Mouse (Mus musculus): ENCODE results near the gene Acod1.

The Acod1 gene

DNA sequence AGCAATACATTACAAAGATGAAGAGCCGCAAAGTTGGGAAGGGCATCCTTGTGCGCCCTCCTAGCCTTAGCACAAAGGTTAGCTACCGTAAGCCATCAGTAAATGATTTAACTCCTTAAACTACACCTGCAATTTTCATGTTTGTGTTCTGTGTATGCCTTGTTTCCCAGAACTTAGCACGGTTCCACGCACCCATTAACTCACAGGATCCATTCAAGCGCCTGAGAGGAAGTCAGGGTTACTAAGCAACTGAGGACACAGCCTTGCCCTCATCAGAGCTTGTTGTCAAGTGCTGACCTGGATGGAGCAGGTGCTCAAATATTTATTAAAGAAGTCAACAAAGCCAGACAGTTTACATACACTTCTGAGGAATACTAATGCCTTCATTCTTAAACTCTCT is 55.5 kb downstream of the Acod1 start:
- DNase-seq (ENCODE audit: low spot score in 2 of 2) = no peak

DNA sequence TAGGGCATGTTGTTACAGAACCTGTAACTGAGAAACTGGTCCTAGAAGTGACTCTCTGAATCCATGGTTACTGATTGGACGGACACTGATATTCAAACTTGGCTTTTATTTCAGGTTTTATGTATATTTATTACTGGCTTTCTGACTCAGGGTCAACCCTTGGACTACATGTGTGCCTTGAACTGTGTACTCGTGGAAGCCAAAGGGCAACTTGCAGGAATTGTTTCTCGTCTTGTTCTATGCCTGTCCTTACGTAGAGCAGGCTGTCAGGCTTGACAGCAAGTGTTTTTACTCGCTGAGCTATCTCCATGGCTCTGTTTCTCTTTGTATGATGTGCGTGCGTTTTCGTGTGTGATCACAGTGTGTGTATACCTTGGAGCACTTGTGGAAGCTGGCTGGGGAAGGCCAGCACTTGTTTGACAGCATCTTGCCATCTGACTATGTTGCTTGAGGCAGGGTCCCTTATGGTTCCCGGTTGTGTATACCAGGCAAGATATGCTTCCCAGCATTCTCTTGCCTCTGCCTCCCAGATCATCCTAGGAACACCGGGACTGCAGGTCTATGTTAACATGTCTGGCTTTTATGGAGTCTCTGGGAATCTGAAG is 56.1 kb downstream of the Acod1 start:
- no peak for DNase-seq (ENCODE audit: low spot score in 2 of 2)
